Mouse (Mus musculus) liver, embryonic 14.5 days (tissue): ENCODE results near the gene Rbms3.

Experiments
- CTCF ChIP-seq: IDR thresholded peaks from 2 replicates; pipeline ENCODE4 v1.5.1; 2016; ENCODE audit warnings: antibody characterized with exemption, low read depth, control low read depth
- EP300 ChIP-seq: IDR thresholded peaks from 2 replicates; pipeline ENCODE4 v1.6.1; 2016; ENCODE audit warnings: antibody characterized with exemption, low read depth

DNA sequence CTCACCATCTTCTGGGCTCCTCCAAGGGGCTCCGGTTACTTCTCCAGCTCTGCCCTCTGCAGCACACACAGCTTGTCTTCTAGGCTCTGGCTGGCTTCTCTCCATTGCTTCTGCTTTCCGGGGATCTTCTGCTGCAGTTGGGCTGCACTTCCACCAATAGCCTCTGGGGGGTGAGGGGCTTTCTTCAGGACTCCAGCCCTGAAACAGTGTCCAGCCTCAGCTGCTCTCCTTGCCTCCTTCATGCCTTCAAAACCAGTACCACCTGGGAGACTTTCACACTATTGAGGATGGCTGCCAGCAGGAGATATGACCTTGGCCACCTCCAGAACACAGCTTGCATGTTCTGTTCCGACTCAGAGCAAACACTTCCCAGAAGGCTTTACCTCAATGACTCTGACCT, 1094.0 kb downstream of the Rbms3 start:
- TF ChIP-seq CTCF (peak; percentile 54), EP300 (no peak)
